Comparison of ENCODE assay signal across 11 mouse cellular contexts in genomic region chr11:77872685-77873084, GRCm38 (mm10). TPM values are rescaled to one million over a fixed set of nuclear protein-coding genes. Genes with fewer than 3 reads are reported as not detected.
DNase-seq lines count a peak whose midpoint lies in the region; ATAC-seq lines count a peak whose summit lies in the region.
"Had no signal": no experiment of that assay in that cellular context is flagged by ENCODE, and none has a peak within 500 bp of the region (broad histone marks: within the 10 kb centered on the region; RNA-seq: fewer than 3 reads in every experiment).

No protein-coding gene starts in this region.

- H3K4me2 ChIP-seq in neural tube, embryonic 11.5 days (ENCODE audit: low read depth) = peak overlapping the region; percentile 8; the same call in 1 of the 2 replicates
- peak overlapping the region; percentile 46 for H3K4me2 ChIP-seq in limb, embryonic 13.5 days (replicated peaks)

- H3K27me3 ChIP-seq in neural tube, embryonic 11.5 days (ENCODE audit: control insufficient read depth, insufficient read depth, low read length) = peaks cover 12% of the 10 kb centered on the region
- H3K27me3 ChIP-seq in limb, embryonic 13.5 days = peaks cover 18% of the 10 kb centered on the region

- 4% methylated on average over 7 of the region's 7 CpGs for WGBS in neural tube, embryonic 11.5 days
- 7% methylated on average over 7 of the region's 7 CpGs for WGBS in limb, embryonic 13.5 days

- peaks cover 15% of the 10 kb centered on the region for H3K4me1 ChIP-seq in neural tube, embryonic 11.5 days (ENCODE audit: control insufficient read depth, insufficient read depth, low read length)
- H3K4me1 ChIP-seq in limb, embryonic 13.5 days = peaks cover 41% of the 10 kb centered on the region

- no peak for ATAC-seq in neural tube, embryonic 11.5 days (ENCODE audit: insufficient read depth, low FRiP score, low TSS enrichment)
- no peak for ATAC-seq in limb, embryonic 13.5 days (ENCODE audit: low FRiP score, low read depth)

- H3K9me3 ChIP-seq in neural tube, embryonic 11.5 days (ENCODE audit: control insufficient read depth, low read length) = no peaks in the 10 kb centered on the region
- H3K9me3 ChIP-seq in limb, embryonic 13.5 days = no peaks in the 10 kb centered on the region

- DNase-seq in cerebellum, adult 8-10 months = peak; percentile 46
- no peak for DNase-seq in cerebellum, postnatal 25 days
- DNase-seq in neural tube, embryonic 11.5 days (ENCODE audit: low spot score) = peak; percentile 38
- DNase-seq in neural tube, embryonic 10.5 days (ENCODE audit: extremely low spot score, low spot score) = no peak
- no peak for DNase-seq in adrenal gland, postnatal 14 days
- no peak for DNase-seq in spleen, postnatal 36 days (ENCODE audit: low spot score in 2 of 2)
- no peak for DNase-seq in layer of hippocampus, adult 11-12 months (ENCODE audit: low spot score)
- DNase-seq: adrenal gland, postnatal 25 days had no signal

- H3K9ac ChIP-seq in neural tube, embryonic 11.5 days (ENCODE audit: low read length) = no peak overlapping the region
- 0 out of 2 replicates have a peak overlapping the region, but pooled peaks have one; percentile 15 for H3K9ac ChIP-seq in limb, embryonic 13.5 days

- no peaks in the 10 kb centered on the region for H3K36me3 ChIP-seq in neural tube, embryonic 11.5 days (ENCODE audit: control insufficient read depth, insufficient read depth, low read length)
- H3K36me3 ChIP-seq in limb, embryonic 13.5 days = no peaks in the 10 kb centered on the region

- H3K27ac ChIP-seq in neural tube, embryonic 11.5 days (ENCODE audit: low read depth, low read length) = 0 out of 2 replicates have a peak overlapping the region, but pooled peaks have one; percentile 30
- no peak overlapping the region for H3K27ac ChIP-seq in limb, embryonic 13.5 days

- H3K4me3 ChIP-seq in neural tube, embryonic 11.5 days (ENCODE audit: low read depth, low read length) = no peak overlapping the region
- H3K4me3 ChIP-seq in limb, embryonic 13.5 days = peak overlapping the region; percentile 7; the same call in 1 of the 2 replicates

RNA-seq across cellular contexts. Expression of gene Pipox, which starts 21.2 kb away (rescaled TPM):
- 2.6 and 4.0 TPM in 2 replicates for polyA plus RNA-seq in neural tube, embryonic 11.5 days (2014; fragmentation: Nextera tagmentation; extraction: Ambion mirVana)
- polyA plus RNA-seq in limb, embryonic 13.5 days (2015; fragmentation: Nextera tagmentation; extraction: Ambion mirVana) = 0.66 and 1.4 TPM in 2 replicates
- total RNA-seq in adrenal gland, postnatal 14 days (2021) = 3.7 and 21.3 TPM in 2 replicates
- total RNA-seq: megakaryocyte-erythroid progenitor cell, adult 5-6 weeks had no signal
- polyA plus RNA-seq: C2C12 had no signal

RNA-seq across cellular contexts. Expression of gene Sez6, which starts 57.9 kb away (rescaled TPM):
- 12.4 and 13.8 TPM in 2 replicates for polyA plus RNA-seq in neural tube, embryonic 11.5 days (2014; fragmentation: Nextera tagmentation; extraction: Ambion mirVana)
- polyA plus RNA-seq in limb, embryonic 13.5 days (2015; fragmentation: Nextera tagmentation; extraction: Ambion mirVana) = 0.18 and 0.60 TPM in 2 replicates
- 3.5 and 3.8 TPM in 2 replicates for total RNA-seq in adrenal gland, postnatal 14 days (2021)
- total RNA-seq: megakaryocyte-erythroid progenitor cell, adult 5-6 weeks had no signal
- polyA plus RNA-seq: C2C12 had no signal

Comparison
In these comparisons a context has a peak if more than half of its experiments do, and no peak if none do; other contexts are left out.
1. DNase-seq: peak in cerebellum, adult 8-10 months (single experiment) and neural tube, embryonic 11.5 days (single experiment); none in cerebellum, postnatal 25 days (0 of 2), neural tube, embryonic 10.5 days (single experiment), adrenal gland, postnatal 14 days (single experiment), spleen, postnatal 36 days (0 of 2) and layer of hippocampus, adult 11-12 months (single experiment).